Mouse (Mus musculus) thymus, postnatal 0 days (tissue): Measurements from ENCODE around the gene Gnb1l. TPM values are rescaled to one million over a fixed set of nuclear protein-coding genes. Genes with fewer than 3 reads are reported as not detected.

Source experiments
- DNase-seq: peaks from one replicate; pipeline ENCODE4 v3.0.0-alpha.2; 2015; ENCODE audit warnings: low spot score
- polyA plus RNA-seq: library from polyadenylated mRNA; unstranded; fragments of >200 nt; fragmentation: Nextera tagmentation; extraction: Ambion mirVana; gene quantifications from 2 replicates; pipeline ENCODE4 v1.2.1, GENCODE M21; 2015

Gnb1l gene
- polyA plus RNA-seq, result 34.2 and 35.2 TPM in 2 replicates

GRCm38 (mm10) chr16:18498558-18498990 lies at the start of gene Gnb1l, which contains the start of gene Rtl10:
Gene Gnb1l, plus strand, starts transcription at chr16:18498713.
Gene Rtl10, plus strand, starts transcription at chr16:18498901.
- peak; percentile 97 for DNase-seq

- DNase-seq, result no peak
Observed at GRCm38 (mm10) chr16:18449005-18449404, 49.5 kb upstream of the Gnb1l start.

- no peak for DNase-seq
Observed at GRCm38 (mm10) chr16:18451486-18452181, 46.9 kb upstream of the Gnb1l start.

GRCm38 (mm10) chr16:18452361-18452862 lies 46.1 kb upstream of the Gnb1l start:
- peak; percentile 15 for DNase-seq

GRCm38 (mm10) chr16:18453846-18454245 lies 44.7 kb upstream of the Gnb1l start:
- DNase-seq, result peak; percentile 6

- no peak for DNase-seq
Observed at GRCm38 (mm10) chr16:18455407-18455806, 43.1 kb upstream of the Gnb1l start.

- DNase-seq, result peak; percentile 24
Observed at GRCm38 (mm10) chr16:18458661-18459060, 39.9 kb upstream of the Gnb1l start.

- peak; percentile 42 for DNase-seq
Observed at GRCm38 (mm10) chr16:18459335-18459954, 39.1 kb upstream of the Gnb1l start.

GRCm38 (mm10) chr16:18459955-18460370 lies 38.5 kb upstream of the Gnb1l start:
- peak; percentile 92 for DNase-seq

GRCm38 (mm10) chr16:18460826-18461225 lies 37.7 kb upstream of the Gnb1l start:
- peak; percentile 21 for DNase-seq

- DNase-seq, result peak; percentile 31
Observed at GRCm38 (mm10) chr16:18462031-18462430, 36.5 kb upstream of the Gnb1l start.

- DNase-seq, result peak; percentile 26
Observed at GRCm38 (mm10) chr16:18462598-18462997, 35.9 kb upstream of the Gnb1l start.

- peak; percentile 78 for DNase-seq
Observed at GRCm38 (mm10) chr16:18464271-18464670, 34.2 kb upstream of the Gnb1l start.

GRCm38 (mm10) chr16:18470829-18471228 lies 27.7 kb upstream of the Gnb1l start:
- DNase-seq, result no peak

GRCm38 (mm10) chr16:18471381-18471955 lies 27.0 kb upstream of the Gnb1l start:
- no peak for DNase-seq

- peak; percentile 28 for DNase-seq
Observed at GRCm38 (mm10) chr16:18471976-18472375, 26.5 kb upstream of the Gnb1l start.

GRCm38 (mm10) chr16:18472416-18472815 lies 26.1 kb upstream of the Gnb1l start:
- no peak for DNase-seq

GRCm38 (mm10) chr16:18472976-18473375 lies 25.5 kb upstream of the Gnb1l start:
- peak; percentile 46 for DNase-seq

- no peak for DNase-seq
Observed at GRCm38 (mm10) chr16:18474021-18474420, 24.5 kb upstream of the Gnb1l start.

GRCm38 (mm10) chr16:18477996-18478395 lies 20.5 kb upstream of the Gnb1l start:
- no peak for DNase-seq

- DNase-seq, result no peak
Observed at GRCm38 (mm10) chr16:18479667-18480066, 18.8 kb upstream of the Gnb1l start.

- DNase-seq, result peak; percentile 61
Observed at GRCm38 (mm10) chr16:18480933-18481485, 17.5 kb upstream of the Gnb1l start.
